Mouse (Mus musculus) CH12.LX (cell line): ENCODE results near the gene Nanos2. TPM values are rescaled to one million over a fixed set of nuclear protein-coding genes. Genes with fewer than 3 reads are reported as not detected.

Experiments used
- DNase-seq: peaks from one replicate; pipeline ENCODE4 v3.0.0-alpha.2; 2013; ENCODE audit errors: extremely low read depth
- H3K27ac ChIP-seq: 2 replicates; pipeline ENCODE4 v1.5.1; 2012; ENCODE audit warnings: low read depth, mild to moderate bottlenecking, control low read depth, moderate library complexity; ENCODE audit not compliant: insufficient read depth
- H3K27me3 ChIP-seq: replicated peaks from 2 replicates; pipeline ENCODE3; 2012; ENCODE audit warnings: inconsistent platforms
- H3K36me3 ChIP-seq, 2 experiments: replicated peaks in 1 of 2; 2 replicates each; pipeline versions ENCODE3 to v1.6.1; 2012; ENCODE audit warnings: inconsistent platforms in 1 of 2, low read length in 1 of 2, mild to moderate bottlenecking in 1 of 2, mixed read lengths in 1 of 2, moderate library complexity in 1 of 2; ENCODE audit not compliant: control insufficient read depth in 1 of 2, insufficient read depth in 1 of 2
- H3K4me1 ChIP-seq, 2 experiments: 2 replicates each; pipeline ENCODE4 v1.6.1; 2012; ENCODE audit warnings: inconsistent platforms in 1 of 2, moderate library complexity in 1 of 2; ENCODE audit not compliant: insufficient read depth in 2 of 2, control insufficient read depth in 1 of 2
- H3K4me2 ChIP-seq: 2 replicates; pipeline ENCODE4 v1.6.1; 2012; ENCODE audit warnings: low read depth, mild to moderate bottlenecking, control low read depth; ENCODE audit not compliant: poor library complexity, insufficient read depth, severe bottlenecking
- H3K4me3 ChIP-seq, 3 experiments: fragments of 150-350 bp in 1 of 3; sonication (generic) in 1 of 3; replicated peaks in 1 of 3; 2 replicates each; pipeline versions ENCODE3 to v1.5.1; 2011 to 2012; ENCODE audit warnings: low read depth in 2 of 3, low read length in 2 of 3, mild to moderate bottlenecking in 2 of 3, moderate library complexity in 2 of 3, control low read depth in 1 of 3, improper control_type of control experiment in 1 of 3, inconsistent platforms in 1 of 3, mixed read lengths in 1 of 3; ENCODE audit not compliant: poor library complexity in 1 of 3
- H3K79me2 ChIP-seq: replicated peaks from 2 replicates; pipeline ENCODE4 v1.6.1; 2012; ENCODE audit warnings: mild to moderate bottlenecking, moderate library complexity; ENCODE audit not compliant: control insufficient read depth, poor library complexity, insufficient read depth, severe bottlenecking; ENCODE audit errors: extremely low read depth
- H3K9ac ChIP-seq: 2 replicates; pipeline ENCODE4 v1.6.1; 2012; ENCODE audit warnings: low read depth, mild to moderate bottlenecking, control low read depth, moderate library complexity; ENCODE audit not compliant: insufficient read depth
- H3K9me3 ChIP-seq: replicated peaks from 2 replicates; pipeline ENCODE3; 2012; ENCODE audit warnings: low read length, inconsistent platforms, mixed read lengths
- CHD1 ChIP-seq: IDR thresholded peaks from 2 replicates; pipeline ENCODE4 v1.6.1; 2012; ENCODE audit warnings: low read depth, low read length, improper control_type of control experiment, inconsistent platforms
- CHD2 ChIP-seq: IDR thresholded peaks from 2 replicates; pipeline ENCODE4 v1.6.1; 2011; ENCODE audit warnings: low read length, improper control_type of control experiment
- CTCF ChIP-seq, 2 experiments: IDR thresholded peaks in 1 of 2; conservative IDR thresholded peaks in 1 of 2; 2 replicates each; pipeline ENCODE4 v1.5.1; 2011 to 2012; ENCODE audit warnings: low read depth in 2 of 2, low read length in 2 of 2, improper control_type of control experiment in 1 of 2, inconsistent platforms in 1 of 2, mild to moderate bottlenecking in 1 of 2, moderate library complexity in 1 of 2
- ETS1 ChIP-seq: conservative IDR thresholded peaks from 2 replicates; pipeline ENCODE4 v1.6.1; 2012; ENCODE audit warnings: low read depth, mild to moderate bottlenecking, inconsistent platforms, low read length, improper control_type of control experiment, moderate library complexity
- JUN ChIP-seq: IDR thresholded peaks from 2 replicates; pipeline ENCODE4 v1.6.1; 2011; ENCODE audit warnings: low read depth, mild to moderate bottlenecking, low read length, improper control_type of control experiment, moderate library complexity; ENCODE audit not compliant: insufficient read depth
- KAT2A ChIP-seq: IDR thresholded peaks from 2 replicates; pipeline ENCODE4 v1.6.1; 2012; ENCODE audit warnings: low read length, improper control_type of control experiment, inconsistent platforms; ENCODE audit not compliant: insufficient replicate concordance
- MAFK ChIP-seq: IDR thresholded peaks from 2 replicates; pipeline ENCODE4 v1.6.1; 2011; ENCODE audit warnings: low read length, improper control_type of control experiment; ENCODE audit not compliant: insufficient replicate concordance
- MAZ ChIP-seq: IDR thresholded peaks from 2 replicates; pipeline ENCODE4 v1.6.1; 2012; ENCODE audit warnings: low read depth, mild to moderate bottlenecking, inconsistent platforms, low read length, improper control_type of control experiment, moderate library complexity
- MEF2A ChIP-seq: IDR thresholded peaks from 2 replicates; pipeline ENCODE4 v1.6.1; 2014; ENCODE audit warnings: low read depth, mild to moderate bottlenecking, inconsistent platforms, low read length, improper control_type of control experiment, borderline replicate concordance
- MXI1 ChIP-seq: IDR thresholded peaks from 2 replicates; pipeline ENCODE4 v1.6.1; 2011; ENCODE audit warnings: mild to moderate bottlenecking, low read depth, low read length, improper control_type of control experiment
- NRF1 ChIP-seq: IDR thresholded peaks from 2 replicates; pipeline ENCODE4 v1.6.1; 2014; ENCODE audit warnings: low read depth, mild to moderate bottlenecking, inconsistent platforms, low read length, improper control_type of control experiment, moderate library complexity
- PAX5 ChIP-seq: IDR thresholded peaks from 2 replicates; pipeline ENCODE4 v1.6.1; 2012; ENCODE audit warnings: low read length, inconsistent platforms, mixed read lengths
- SIN3A ChIP-seq: IDR thresholded peaks from 2 replicates; pipeline ENCODE4 v1.6.1; 2012; ENCODE audit warnings: low read length, improper control_type of control experiment, inconsistent platforms
- TBP ChIP-seq: conservative IDR thresholded peaks from 2 replicates; pipeline ENCODE4 v1.6.1; 2011; ENCODE audit warnings: low read depth, low read length, improper control_type of control experiment
- TCF12 ChIP-seq: IDR thresholded peaks from 2 replicates; pipeline ENCODE4 v1.6.1; 2014; ENCODE audit warnings: low read depth, mild to moderate bottlenecking, inconsistent platforms, low read length, improper control_type of control experiment
- USF2 ChIP-seq: conservative IDR thresholded peaks from 2 replicates; pipeline ENCODE4 v1.6.1; 2011; ENCODE audit warnings: low read depth, low read length, improper control_type of control experiment
- dilution Hi-C: fragments of 300-500 bp; cut with MboI; formaldehyde crosslinking; loops from 2 replicates; pipeline ENCODE4 v1.14.3; 2020; ENCODE audit warnings: low sequenced_read_pairs; ENCODE audit not compliant: extremely low pct_unique_long_range_greater_than_20kb, extremely low pct_ligation_motif_present
- in situ Hi-C: fragments of 300-500 bp; cut with MboI; formaldehyde crosslinking; loops from 3 replicates; pipeline ENCODE4 v1.14.3; 2019; ENCODE audit warnings: low sequenced_read_pairs, low pct_ligation_motif_present, low pct_unique_long_range_greater_than_20kb, mixed read lengths
- polyA plus RNA-seq: library from polyadenylated mRNA; unstranded; fragments of >175 nt; gene quantifications from 2 replicates; pipeline ENCODE4 v1.2.1, GENCODE M21; 2012; ENCODE audit warnings: low read depth; ENCODE audit not compliant: insufficient read length
- total RNA-seq, 2 experiments: library from RNA; depleted of rRNA; stranded (reverse); fragments of 300-350 nt in 1 of 2; fragments of >200 nt in 1 of 2; gene quantifications; 2 replicates each; pipeline ENCODE4 v1.2.3; 2012 to 2014

The Nanos2 gene
- total and polyA plus RNA-seq, 3 experiments = not detected

DNA sequence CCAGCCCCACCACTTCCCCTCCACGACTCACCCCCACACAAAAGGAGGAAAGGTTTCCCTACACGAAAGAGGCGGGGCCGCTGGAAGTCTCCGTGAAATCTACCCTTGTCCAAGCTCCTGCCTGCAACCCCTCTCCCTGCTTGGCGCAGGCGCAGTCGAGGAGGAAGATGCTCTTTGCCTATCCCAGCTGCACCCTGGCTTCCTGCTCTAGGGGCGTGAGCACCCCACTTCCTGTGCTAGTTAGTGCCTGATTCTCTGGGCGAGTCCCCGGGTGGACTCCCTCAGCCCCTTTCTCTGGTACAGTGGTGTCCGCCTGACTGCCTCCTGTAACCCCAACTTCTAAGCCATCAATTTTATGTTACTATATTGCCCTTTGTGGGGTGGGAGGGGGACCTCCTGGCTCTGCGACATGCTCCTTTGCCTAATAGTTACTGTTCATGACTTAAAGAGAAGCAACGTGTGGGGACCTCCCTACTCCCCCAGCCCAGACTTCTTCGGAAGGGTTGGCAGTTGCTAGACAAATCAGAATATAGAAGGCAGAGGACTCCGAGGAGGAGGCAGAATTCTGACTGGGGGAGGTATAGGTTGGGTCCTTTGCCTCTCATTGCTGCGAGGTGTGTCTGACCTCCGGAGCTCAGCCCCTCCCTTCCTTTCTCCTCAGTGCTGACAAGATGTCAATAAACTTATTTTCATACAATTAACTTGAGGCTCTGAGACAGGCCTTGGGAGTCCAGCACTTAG, 14.0 kb downstream of the Nanos2 start (continued):
- TF ChIP-seq TBP = 0 out of 2 replicates have a peak, but pooled peaks have one; percentile 32
- TF ChIP-seq MAZ = no peak; the same call in 1 of the 2 replicates
- no peak for TF ChIP-seq USF2
- TF ChIP-seq MXI1 = peak; percentile 28; the same call in 1 of the 2 replicates
- no peak for TF ChIP-seq TCF12
- no peak for TF ChIP-seq KAT2A
- TF ChIP-seq PAX5 = no peak
- TF ChIP-seq SIN3A = no peak; the same call in 1 of the 2 replicates
- TF ChIP-seq JUN = no peak
- TF ChIP-seq CHD2 = no peak
- TF ChIP-seq ETS1 = no peak

DNA sequence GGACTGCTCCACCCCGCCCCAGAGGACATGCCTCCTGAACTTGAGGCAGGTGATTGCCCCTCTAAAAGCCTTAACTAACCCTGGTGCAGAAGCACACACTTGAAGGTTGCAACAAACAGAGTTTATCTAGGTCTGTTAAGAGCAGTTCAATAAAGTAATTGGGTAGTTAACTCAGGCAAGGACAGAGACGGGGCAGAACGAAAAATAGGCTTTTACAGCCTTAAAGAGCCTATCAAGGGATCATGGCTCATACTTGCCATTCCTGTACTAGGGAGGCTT, 14.5 kb downstream of the Nanos2 start:
- no peak overlapping the region for H3K27ac ChIP-seq
- peaks cover 8 to 36% of the 10 kb centered on the region in 2 experiments for H3K36me3 ChIP-seq
- dilution Hi-C loops (no loop called here), in situ Hi-C loops (no loop called here)
- no peak for DNase-seq
- peak overlapping the region; percentile 73 for H3K9ac ChIP-seq
- peak overlapping the region in 2 of 3 experiments; percentile 49 to 62 for H3K4me3 ChIP-seq
- peaks cover 4% of the 10 kb centered on the region for H3K9me3 ChIP-seq
- peaks cover 9 to 54% of the 10 kb centered on the region in 2 experiments; a peak in 2 of 4 replicates for H3K4me1 ChIP-seq
- H3K4me2 ChIP-seq = peak overlapping the region; percentile 64
- TF ChIP-seq CHD1 (0 out of 2 replicates have a peak, but pooled peaks have one; percentile 56), CTCF (conservative IDR thresholded peaks at IDR 0.05 in 1 of 2, IDR thresholded peaks at IDR 0.05 in 1 of 2; ENCODE audit: low read depth in 2 of 2, low read length in 2 of 2) (no peak)
- H3K79me2 ChIP-seq = no peaks in the 10 kb centered on the region
- H3K27me3 ChIP-seq = no peaks in the 10 kb centered on the region

DNA sequence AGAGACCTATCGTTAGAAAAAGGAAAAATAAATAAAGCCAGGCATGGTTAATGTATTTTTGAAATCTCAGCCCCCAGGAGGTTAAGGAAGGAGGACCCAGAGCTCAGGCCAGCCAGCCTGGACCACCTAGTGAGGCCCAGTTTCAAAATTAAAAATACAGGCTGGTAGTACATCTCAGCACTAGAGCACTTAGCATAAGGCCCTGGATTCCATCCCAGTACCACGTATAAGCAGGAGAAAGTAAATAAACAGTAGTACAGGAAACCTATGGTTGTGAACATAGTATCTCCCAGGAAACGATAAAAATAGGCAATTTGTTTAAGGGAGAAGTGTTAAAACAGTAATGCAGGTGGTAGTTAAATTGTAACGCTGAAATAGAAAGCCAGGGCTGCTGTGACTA, 14.9 kb downstream of the Nanos2 start:
- H3K9me3 ChIP-seq = peaks cover 4% of the 10 kb centered on the region
- H3K27ac ChIP-seq = no peak overlapping the region
- DNase-seq = no peak
- H3K27me3 ChIP-seq = no peaks in the 10 kb centered on the region
- TF ChIP-seq CTCF (conservative IDR thresholded peaks at IDR 0.05 in 1 of 2, IDR thresholded peaks at IDR 0.05 in 1 of 2; ENCODE audit: low read depth in 2 of 2, low read length in 2 of 2) = no peak
- TF ChIP-seq MAFK = no peak
- TF ChIP-seq MEF2A = no peak
- no peak for TF ChIP-seq NRF1
- no peak for TF ChIP-seq CHD2
- peak overlapping the region in 2 of 3 experiments; percentile 49 to 62 for H3K4me3 ChIP-seq
- H3K9ac ChIP-seq = peak overlapping the region; percentile 73
- peaks cover 8 to 38% of the 10 kb centered on the region in 2 experiments for H3K36me3 ChIP-seq
- peaks cover 9 to 57% of the 10 kb centered on the region in 2 experiments; a peak in 2 of 4 replicates for H3K4me1 ChIP-seq
- no peaks in the 10 kb centered on the region for H3K79me2 ChIP-seq
- peak overlapping the region; percentile 64 for H3K4me2 ChIP-seq
- in situ Hi-C loops = no loop called here
- dilution Hi-C loops = no loop called here
